Mouse (Mus musculus) liver, embryonic 12.5 days (tissue): ENCODE measurements around the gene Hdgf. TPM values are rescaled to one million over a fixed set of nuclear protein-coding genes. Genes with fewer than 3 reads are reported as not detected.
A peak's percentile ranks its signal among the peaks of the same experiment; 100 is the strongest.
"Not testable (repeated sequence)": the region's sequence is repeated elsewhere in the genome, so short reads cannot be mapped to it uniquely, and the experiment has no call there.

ENCODE experiments used
- ATAC-seq: fragments of 200-750 bp; cut with Nextera tagmentation; 2 replicates; pipeline ENCODE4 v1.8.0; 2017; ENCODE audit warnings: moderate number of reproducible peaks, mild to moderate bottlenecking, moderate library complexity
- H3K27ac ChIP-seq: fragments of 300-500 bp; sonication (generic); 2 replicates; pipeline ENCODE4 v1.5.1; 2016; ENCODE audit warnings: mild to moderate bottlenecking
- H3K27me3 ChIP-seq: fragments of 300-500 bp; sonication (generic); replicated peaks from 2 replicates; pipeline ENCODE4 v1.6.1; 2016; ENCODE audit warnings: mild to moderate bottlenecking, moderate library complexity
- H3K36me3 ChIP-seq: fragments of 300-500 bp; sonication (generic); 2 replicates; pipeline ENCODE4 v1.6.1; 2016; ENCODE audit warnings: mild to moderate bottlenecking, moderate library complexity
- H3K4me1 ChIP-seq: fragments of 300-500 bp; sonication (generic); 2 replicates; pipeline ENCODE4 v1.6.1; 2016
- H3K4me2 ChIP-seq: fragments of 300-500 bp; sonication (generic); 2 replicates; pipeline ENCODE4 v1.6.1; 2016; ENCODE audit warnings: mild to moderate bottlenecking, moderate library complexity
- H3K4me3 ChIP-seq: fragments of 300-500 bp; sonication (generic); 2 replicates; pipeline ENCODE4 v1.5.1; 2016; ENCODE audit warnings: mild to moderate bottlenecking, moderate library complexity
- H3K9ac ChIP-seq: fragments of 300-500 bp; sonication (generic); 2 replicates; pipeline ENCODE4 v1.6.1; 2016; ENCODE audit warnings: mild to moderate bottlenecking, moderate library complexity
- H3K9me3 ChIP-seq: fragments of 300-500 bp; sonication (generic); replicated peaks from 2 replicates; pipeline ENCODE4 v1.6.1; 2016; ENCODE audit warnings: mild to moderate bottlenecking, moderate library complexity
- WGBS: fragments of 180-500 bp; shearing (Covaris S2); methylation state at CpG from one replicate; pipeline ENCODE4 v1.1.7; 2016; ENCODE audit not compliant: insufficient replicate concordance; 5-methylcytosine and 5-hydroxymethylcytosine counted together
- polyA plus RNA-seq: library from polyadenylated mRNA; unstranded; fragments of >200 nt; fragmentation: Nextera tagmentation; extraction: Ambion mirVana; gene quantifications from 2 replicates; pipeline ENCODE4 v1.2.1, GENCODE M21; 2016

The Hdgf gene
- polyA plus RNA-seq: 393 and 400 TPM in 2 replicates

GRCm38 (mm10) chr3:87905880-87906485, at the start of gene Hdgf:
Gene Hdgf, plus strand, starts transcription at chr3:87906321.
- Histone ChIP-seq H3K4me3 (peak within 1 kb of the TSS; percentile 97), H3K27me3 (no peaks in the 10 kb centered on the region), H3K4me1 (peaks cover 72% of the 10 kb centered on the region), H3K9me3 (no peaks in the 10 kb centered on the region), H3K36me3 (peaks cover 18% of the 10 kb centered on the region), H3K9ac (peak within 1 kb of the TSS; percentile 100), H3K4me2 (peak within 1 kb of the TSS; percentile 84), H3K27ac (peak within 1 kb of the TSS; percentile 97)
- whole genome bisulfite sequencing: under 1% methylated on average over 50 of the region's 57 CpGs
- ATAC-seq: peak; percentile 86

DNA sequence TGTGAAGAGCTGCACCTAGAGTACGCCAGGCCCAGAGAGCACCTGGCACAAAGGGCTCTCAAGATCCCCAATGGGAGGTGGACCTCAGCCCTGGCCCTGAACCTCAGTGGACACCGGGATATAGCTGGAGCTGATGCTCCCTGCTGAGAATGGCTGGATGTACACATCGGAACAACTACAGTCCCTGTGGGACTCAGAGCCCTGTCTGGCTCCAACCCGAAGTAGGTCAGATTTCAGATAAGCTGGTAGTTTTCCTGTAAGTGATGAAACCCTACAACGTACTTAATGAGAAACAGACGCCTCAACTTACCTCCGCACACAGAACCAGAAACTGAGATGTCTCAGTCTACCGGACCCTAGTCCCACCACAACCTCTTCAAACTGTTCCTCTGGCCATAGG, 48.5 kb upstream of the Hdgf start:
- Histone ChIP-seq H3K9me3 (no peaks in the 10 kb centered on the region), H3K4me1 (peaks cover 4% of the 10 kb centered on the region; the same call in 1 of the 2 replicates), H3K27me3 (no peaks in the 10 kb centered on the region), H3K27ac (no peak overlapping the region), H3K4me2 (no peak overlapping the region), H3K9ac (no peak overlapping the region), H3K4me3 (no peak overlapping the region), H3K36me3 (peaks cover 67% of the 10 kb centered on the region)
- WGBS: 85% methylated on average over 8 of the region's 8 CpGs
- ATAC-seq: no peak

- 0 out of 2 replicates have a peak, but pooled peaks have one; percentile 40 for ATAC-seq
- H3K4me1 ChIP-seq: peaks cover 4% of the 10 kb centered on the region; the same call in 1 of the 2 replicates
- no peaks in the 10 kb centered on the region for H3K9me3 ChIP-seq
- no peak overlapping the region for H3K9ac ChIP-seq
- no peak overlapping the region for H3K27ac ChIP-seq
- H3K27me3 ChIP-seq: no peaks in the 10 kb centered on the region
- 51% methylated on average over 3 of the region's 3 CpGs for WGBS
- H3K36me3 ChIP-seq: peaks cover 85% of the 10 kb centered on the region
- no peak overlapping the region for H3K4me3 ChIP-seq
- no peak overlapping the region for H3K4me2 ChIP-seq
Observed at GRCm38 (mm10) chr3:87859813-87860212, 46.3 kb upstream of the Hdgf start.

DNA sequence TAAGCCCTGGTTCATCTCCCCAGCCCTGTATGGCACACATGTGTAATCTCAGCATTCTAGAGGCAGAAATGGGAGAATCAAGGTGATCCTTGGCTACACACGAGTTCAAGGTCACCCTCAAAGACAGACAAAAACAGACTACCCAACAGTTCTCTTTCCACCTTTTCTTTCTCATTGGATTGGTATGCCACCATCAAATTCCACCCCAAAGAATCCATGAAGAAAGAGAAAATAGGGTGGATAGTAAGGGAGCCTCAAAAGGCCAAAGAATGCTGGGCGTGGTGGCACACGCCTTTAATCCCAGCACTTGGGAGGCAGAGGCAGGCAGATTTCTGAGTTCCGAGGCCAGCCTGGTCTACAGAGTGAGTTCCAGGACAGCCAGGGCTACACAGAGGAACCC, 42.0 kb upstream of the Hdgf start:
- not testable (repeated sequence) for H3K27ac ChIP-seq, H3K4me3 ChIP-seq, H3K4me2 ChIP-seq, ATAC-seq, H3K27me3 ChIP-seq, H3K9me3 ChIP-seq, H3K9ac ChIP-seq, H3K4me1 ChIP-seq
- H3K36me3 ChIP-seq: peaks cover 96% of the 10 kb centered on the region
- 88% methylated on average over 4 of the region's 4 CpGs for WGBS

DNA sequence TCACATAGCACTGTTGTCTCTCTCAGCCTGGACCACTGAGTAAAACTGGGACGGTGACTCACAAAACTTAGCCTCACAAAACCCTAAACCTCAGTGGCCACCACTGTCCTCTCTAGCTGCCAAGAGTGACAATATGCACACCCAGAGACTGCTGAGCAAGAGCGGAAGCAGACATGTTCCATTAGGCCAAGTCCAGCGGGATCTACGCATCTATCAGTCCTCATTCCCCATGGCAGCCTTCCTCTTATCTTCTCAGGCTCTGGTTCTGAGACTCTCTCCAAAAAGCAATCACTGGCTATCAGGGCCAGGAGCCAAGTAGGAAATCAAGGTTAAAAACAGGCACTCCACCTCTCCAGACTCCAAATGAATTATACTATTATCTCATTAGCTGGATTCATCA, 28.4 kb upstream of the Hdgf start:
- Histone ChIP-seq H3K4me2 (no peak overlapping the region), H3K27me3 (no peaks in the 10 kb centered on the region), H3K27ac (no peak overlapping the region), H3K4me3 (no peak overlapping the region), H3K9ac (no peak overlapping the region), H3K36me3 (peaks cover 91% of the 10 kb centered on the region), H3K9me3 (no peaks in the 10 kb centered on the region), H3K4me1 (peaks cover 5% of the 10 kb centered on the region)
- 86% methylated on average over 4 of the region's 4 CpGs for WGBS
- no peak for ATAC-seq

GRCm38 (mm10) chr3:87884291-87884690, 21.8 kb upstream of the Hdgf start:
- peaks cover 6% of the 10 kb centered on the region; the same call in 1 of the 2 replicates for H3K9me3 ChIP-seq
- peak overlapping the region; percentile 97 for H3K9ac ChIP-seq
- H3K4me1 ChIP-seq: peaks cover 28% of the 10 kb centered on the region
- peak overlapping the region; percentile 77 for H3K4me2 ChIP-seq
- peaks cover 34% of the 10 kb centered on the region for H3K36me3 ChIP-seq
- 2% methylated on average over 3 of the region's 3 CpGs for WGBS
- no peak for ATAC-seq
- peak overlapping the region; percentile 95 for H3K4me3 ChIP-seq
- no peaks in the 10 kb centered on the region for H3K27me3 ChIP-seq
- H3K27ac ChIP-seq: peak overlapping the region; percentile 91

GRCm38 (mm10) chr3:87884708-87885251, 21.3 kb upstream of the Hdgf start:
- Histone ChIP-seq H3K9me3 (peaks cover 6% of the 10 kb centered on the region; the same call in 1 of the 2 replicates), H3K9ac (peak overlapping the region; percentile 97), H3K27ac (peak overlapping the region; percentile 91), H3K4me3 (peak overlapping the region; percentile 95), H3K27me3 (no peaks in the 10 kb centered on the region), H3K4me1 (peaks cover 28% of the 10 kb centered on the region), H3K4me2 (peak overlapping the region; percentile 77), H3K36me3 (peaks cover 30% of the 10 kb centered on the region)
- peak; percentile 1; the same call in 1 of the 2 replicates for ATAC-seq
- WGBS: under 1% methylated on average over 26 of the region's 28 CpGs

GRCm38 (mm10) chr3:87885281-87886003, 20.7 kb upstream of the Hdgf start, which contains the start of gene Prcc:
Gene Prcc, minus strand, starts transcription at chr3:87885608.
- Histone ChIP-seq H3K4me2 (peak within 1 kb of the TSS; percentile 77), H3K9me3 (peaks cover 6% of the 10 kb centered on the region; the same call in 1 of the 2 replicates), H3K4me1 (peaks cover 28% of the 10 kb centered on the region), H3K27ac (peak within 1 kb of the TSS; percentile 91), H3K27me3 (no peaks in the 10 kb centered on the region), H3K9ac (peak within 1 kb of the TSS; percentile 97), H3K36me3 (peaks cover 23% of the 10 kb centered on the region), H3K4me3 (peak within 1 kb of the TSS; percentile 95)
- ATAC-seq: peak; percentile 96
- 1% methylated on average over 33 of the region's 33 CpGs for WGBS

DNA sequence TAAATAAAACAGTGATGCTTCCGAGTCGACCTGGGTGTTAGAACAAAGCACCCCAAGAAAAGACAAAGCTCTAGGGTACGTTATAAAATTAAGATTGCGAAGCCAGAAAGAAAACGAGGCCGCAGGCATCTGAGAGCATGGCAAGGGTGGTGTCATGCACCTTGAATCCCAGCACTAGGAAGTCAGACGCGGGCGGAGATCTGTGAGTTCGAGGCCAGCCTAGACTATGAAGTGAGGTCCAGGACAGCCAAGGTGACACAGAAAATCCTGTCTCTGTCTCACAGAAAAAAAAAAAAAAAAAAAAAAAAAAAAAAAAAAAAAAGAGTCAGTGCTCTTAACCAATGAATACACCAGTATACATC, 20.1 kb upstream of the Hdgf start:
- H3K4me3 ChIP-seq: peak overlapping the region; percentile 95
- H3K4me1 ChIP-seq: peaks cover 28% of the 10 kb centered on the region
- peaks cover 6% of the 10 kb centered on the region; the same call in 1 of the 2 replicates for H3K9me3 ChIP-seq
- H3K9ac ChIP-seq: peak overlapping the region; percentile 56; the same call in 1 of the 2 replicates
- H3K27me3 ChIP-seq: no peaks in the 10 kb centered on the region
- H3K36me3 ChIP-seq: peaks cover 18% of the 10 kb centered on the region
- ATAC-seq: peak; percentile 4; the same call in 1 of the 2 replicates
- WGBS: 8% methylated on average over 10 of the region's 10 CpGs
- peak overlapping the region; percentile 77 for H3K4me2 ChIP-seq
- H3K27ac ChIP-seq: peak overlapping the region; percentile 91

DNA sequence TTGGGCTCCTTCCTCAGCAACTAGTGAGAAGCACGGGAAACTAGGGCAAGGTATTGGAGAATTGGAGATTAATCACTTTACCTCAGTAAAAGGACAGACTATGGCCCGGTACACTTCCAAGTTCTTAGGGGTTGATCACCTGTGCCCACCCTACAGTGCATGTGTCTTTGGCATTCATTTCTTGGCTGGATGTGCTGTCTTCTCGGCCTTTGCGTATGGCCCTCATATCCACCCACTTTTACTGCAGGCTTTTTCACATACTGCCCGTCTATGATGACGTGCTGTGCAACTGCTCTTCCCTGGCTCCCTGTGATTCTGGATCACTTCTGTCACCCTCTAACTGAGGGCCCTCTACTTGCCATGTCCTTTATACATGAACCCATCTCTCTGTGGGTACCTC, 19.7 kb upstream of the Hdgf start:
- Histone ChIP-seq H3K27me3 (no peaks in the 10 kb centered on the region), H3K4me3 (peak overlapping the region; percentile 95), H3K27ac (peak overlapping the region; percentile 64), H3K9ac (peak overlapping the region; percentile 56; the same call in 1 of the 2 replicates), H3K36me3 (peaks cover 14% of the 10 kb centered on the region), H3K9me3 (peaks cover 6% of the 10 kb centered on the region; the same call in 1 of the 2 replicates), H3K4me2 (peak overlapping the region; percentile 77), H3K4me1 (peaks cover 28% of the 10 kb centered on the region)
- ATAC-seq: no peak
- WGBS: 82% methylated on average over 6 of the region's 6 CpGs

GRCm38 (mm10) chr3:87887400-87887799, 18.7 kb upstream of the Hdgf start:
- WGBS: 73% methylated on average over 4 of the region's 4 CpGs
- not testable (repeated sequence) for H3K9ac ChIP-seq, ATAC-seq, H3K4me3 ChIP-seq, H3K27me3 ChIP-seq, H3K4me2 ChIP-seq, H3K27ac ChIP-seq, H3K9me3 ChIP-seq, H3K36me3 ChIP-seq
- peaks cover 25% of the 10 kb centered on the region for H3K4me1 ChIP-seq

GRCm38 (mm10) chr3:87891481-87891880, 14.6 kb upstream of the Hdgf start:
- Histone ChIP-seq H3K9me3 (peaks cover 6% of the 10 kb centered on the region; the same call in 1 of the 2 replicates), H3K27me3 (no peaks in the 10 kb centered on the region), H3K4me1 (peaks cover 19% of the 10 kb centered on the region), H3K4me2 (no peak overlapping the region), H3K36me3 (0 out of 2 replicates have a peak, but pooled peaks cover 2% of the 10 kb centered on the region), H3K4me3 (no peak overlapping the region), H3K9ac (no peak overlapping the region), H3K27ac (no peak overlapping the region)
- WGBS: 79% methylated on average over 3 of the region's 3 CpGs
- ATAC-seq: no peak
